Comparison of ENCODE assay signal across 9 mouse cellular contexts in the genomic region with DNA sequence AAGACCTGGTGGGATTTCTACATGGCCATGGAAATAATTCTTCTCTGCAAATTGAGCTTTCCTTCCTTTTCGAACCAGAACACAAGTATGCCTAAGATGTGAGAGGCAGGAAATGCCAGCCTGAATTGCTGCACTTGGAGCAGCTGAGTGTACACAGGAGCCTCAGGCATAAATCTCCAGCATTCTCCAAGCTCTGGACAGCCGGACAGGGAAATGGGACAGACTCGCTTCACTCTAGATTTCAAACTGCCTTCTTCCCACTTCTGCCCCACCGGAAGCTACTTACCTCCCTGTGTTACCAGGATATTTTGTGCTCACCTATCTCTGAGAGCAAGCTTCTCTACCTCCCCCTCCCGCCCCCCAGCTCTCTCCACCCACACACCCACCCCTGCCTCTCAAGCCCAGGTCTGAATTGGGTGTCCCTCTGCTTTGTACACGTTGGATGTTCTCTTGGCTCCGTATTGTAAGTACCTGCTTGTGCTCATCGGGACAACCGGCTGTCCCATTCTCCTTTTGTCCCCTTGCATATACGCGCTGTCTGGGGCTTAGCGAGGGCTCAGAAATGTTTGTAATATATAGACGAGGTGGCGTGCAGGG. TPM values are rescaled to one million over a fixed set of nuclear protein-coding genes. Genes with fewer than 3 reads are reported as not detected.
DNase-seq lines count a peak whose midpoint lies in the region; ATAC-seq and TF ChIP-seq lines count a peak whose summit lies in the region.
"Had no signal": no experiment of that assay in that cellular context is flagged by ENCODE, and none has a peak within 500 bp of the region (broad histone marks: within the 10 kb centered on the region; RNA-seq: fewer than 3 reads in every experiment).

No protein-coding gene starts in this region.

- peak overlapping the region; percentile 90; the same call in 1 of the 2 replicates for H3K9ac ChIP-seq in heart, adult 2 months (ENCODE audit: low read depth, low read length)
- 0 out of 2 replicates have a peak overlapping the region, but pooled peaks have one; percentile 24 for H3K9ac ChIP-seq in ES-E14 (ENCODE audit: insufficient read depth, low read depth, low read length, poor library complexity, severe bottlenecking)
- H3K9ac ChIP-seq in liver, postnatal 0 days (replicated peaks): no peak overlapping the region

- no peaks in the 10 kb centered on the region for H3K9me3 ChIP-seq in ES-E14 (ENCODE audit: control insufficient read depth, insufficient read depth, low read depth, low read length)
- no peaks in the 10 kb centered on the region for H3K9me3 ChIP-seq in liver, postnatal 0 days (ENCODE audit: low read length)

- H3K79me2 ChIP-seq in heart, adult 2 months (replicated peaks; ENCODE audit: control insufficient read depth, insufficient read depth, low read length): no peaks in the 10 kb centered on the region; the same call in 1 of the 2 replicates

- H3K27ac ChIP-seq in heart, adult 2 months: peak overlapping the region; percentile 80
- H3K27ac ChIP-seq in ES-E14 (ENCODE audit: insufficient read depth, low read depth, low read length, poor library complexity, severe bottlenecking): no peak overlapping the region
- H3K27ac ChIP-seq in liver, postnatal 0 days (ENCODE audit: low read depth): no peak overlapping the region

- WGBS in heart, adult 2 months: 14% methylated on average over 14 of the region's 14 CpGs
- 5% methylated on average over 14 of the region's 14 CpGs for WGBS in liver, postnatal 0 days (ENCODE audit: insufficient replicate concordance)

- intact Hi-C loops in heart, adult 2 months (cut with DNase I): loop anchor here (5.0 kb wide), 1 partner anchor 33 kb away; no protein-coding TSS in a partner anchor

- H3K4me2 ChIP-seq in liver, postnatal 0 days (ENCODE audit: low read depth, low read length): peak overlapping the region; percentile 76

- DNase-seq in heart, adult 2 months: no peak
- no peak for DNase-seq in heart, adult 8-10 months (ENCODE audit: low spot score)
- no peak for DNase-seq in ES-E14 (ENCODE audit: low read depth, low spot score)
- DNase-seq in forelimb bud, embryonic 11.5 days (ENCODE audit: low read depth, low spot score): peak; percentile 18
- no peak for DNase-seq in liver, postnatal 0 days
- no peak for DNase-seq in urinary bladder, postnatal 14 days (ENCODE audit: low spot score)
- DNase-seq in frontal cortex, postnatal 14 days (ENCODE audit: low spot score in 2 of 2): no peak
- DNase-seq in spleen, postnatal 10 days (ENCODE audit: low spot score in 2 of 2): no peak

- in situ Hi-C loops in ES-E14 (cut with MboI; ENCODE audit: low sequenced_read_pairs in 2 of 2, unreplicated experiment in 2 of 2): no loop called here

- no peak for TF ChIP-seq POLR2A in heart, adult 2 months (IDR thresholded peaks at IDR 0.05; ENCODE audit: insufficient read depth, low read depth, low read length)

- peak overlapping the region; percentile 50 for H3K4me3 ChIP-seq in heart, adult 2 months
- H3K4me3 ChIP-seq in ES-E14 (ENCODE audit: insufficient read depth in 1 of 2, low read depth in 1 of 2, low read length in 2 of 2, poor library complexity in 1 of 2, severe bottlenecking in 1 of 2): peak overlapping the region; percentile 63 to 71
- peak overlapping the region; percentile 49 for H3K4me3 ChIP-seq in liver, postnatal 0 days (ENCODE audit: low read depth, low read length)

- H3K4me1 ChIP-seq in heart, adult 2 months (ENCODE audit: control insufficient read depth, insufficient read depth, low read length): peaks cover 2% of the 10 kb centered on the region; the same call in 1 of the 2 replicates
- peaks cover 0 to 2% of the 10 kb centered on the region in 2 experiments; a peak in 1 of 4 replicates for H3K4me1 ChIP-seq in ES-E14 (ENCODE audit: control insufficient read depth in 2 of 2, insufficient read depth in 2 of 2, low read length in 2 of 2, poor library complexity in 1 of 2)
- H3K4me1 ChIP-seq in liver, postnatal 0 days (ENCODE audit: insufficient read depth): peaks cover 4% of the 10 kb centered on the region

- TF ChIP-seq EP300 in heart, adult 2 months (IDR thresholded peaks at IDR 0.05; ENCODE audit: insufficient read depth, low read depth, low read length): no peak
- no peak for TF ChIP-seq EP300 in liver, postnatal 0 days (IDR thresholded peaks at IDR 0.05; ENCODE audit: low read depth)

- ATAC-seq in liver, postnatal 0 days: peak; percentile 16
- ATAC-seq: CD4-positive, CD25-positive, alpha-beta regulatory T cell, adult 4 months had no signal

- H3K36me3 ChIP-seq in heart, adult 2 months (ENCODE audit: control insufficient read depth, insufficient read depth, low read length): no peaks in the 10 kb centered on the region
- H3K36me3 ChIP-seq in ES-E14 (ENCODE audit: control insufficient read depth, insufficient read depth, low read length, poor library complexity, severe bottlenecking): no peaks in the 10 kb centered on the region
- H3K36me3 ChIP-seq in liver, postnatal 0 days (replicated peaks; ENCODE audit: insufficient read depth, low read length): no peaks in the 10 kb centered on the region

- no peak for TF ChIP-seq CTCF in heart, adult 2 months (IDR thresholded peaks at IDR 0.05)
- TF ChIP-seq CTCF in liver, postnatal 0 days (IDR thresholded peaks at IDR 0.05; ENCODE audit: low read depth): no peak

- H3K27me3 ChIP-seq in heart, adult 2 months (ENCODE audit: control insufficient read depth, insufficient read depth, low read length): no peaks in the 10 kb centered on the region; the same call in none of the 2 replicates
- H3K27me3 ChIP-seq in liver, postnatal 0 days (ENCODE audit: insufficient read depth, low read length): peaks cover 14% of the 10 kb centered on the region

TF ChIP-seq in ES-E14, 5 proteins besides CTCF, POLR2A, EP300 and RAD21:
- no peak for TF ChIP-seq HCFC1 (IDR thresholded peaks at IDR 0.05; ENCODE audit: borderline replicate concordance, insufficient read depth, low read length)
- TF ChIP-seq ZNF384 (IDR thresholded peaks at IDR 0.05; ENCODE audit: low read depth, low read length): no peak
- no peak for TF ChIP-seq MAFK (IDR thresholded peaks at IDR 0.05; ENCODE audit: insufficient read depth, low read depth, low read length)
- no peak for TF ChIP-seq CHD2 (IDR thresholded peaks at IDR 0.05; ENCODE audit: low read depth, low read length)
- no peak for TF ChIP-seq ZC3H11A (IDR thresholded peaks at IDR 0.05; ENCODE audit: borderline replicate concordance, low read depth, low read length)

RNA-seq across cellular contexts. Expression of a gene that starts 0.5 kb away (rescaled TPM):
- 10 to 100 TPM; 26.3 to 47.2 TPM for total RNA-seq in heart, adult 2 months (2021)
- 12.2 and 14.0 TPM in 2 replicates for polyA plus RNA-seq in heart, adult 2 months (2012; rRNA removed)
- 10 to 100 TPM; 28.5 to 45.5 (median 37.8) TPM for total RNA-seq in heart, adult 8-10 months (2022)
- total RNA-seq in ES-E14 (2012; rRNA removed): 1.4 and 2.1 TPM in 2 replicates
- 0.31 and 0.34 TPM in 2 replicates for polyA plus RNA-seq in liver, postnatal 0 days (2015; fragmentation: Nextera tagmentation; extraction: Ambion mirVana)
- polyA plus RNA-seq: CD4-positive, CD25-positive, alpha-beta regulatory T cell, adult 4 months had no signal
